ENCODE assay signal across 8 mouse cellular contexts in the genomic region with DNA sequence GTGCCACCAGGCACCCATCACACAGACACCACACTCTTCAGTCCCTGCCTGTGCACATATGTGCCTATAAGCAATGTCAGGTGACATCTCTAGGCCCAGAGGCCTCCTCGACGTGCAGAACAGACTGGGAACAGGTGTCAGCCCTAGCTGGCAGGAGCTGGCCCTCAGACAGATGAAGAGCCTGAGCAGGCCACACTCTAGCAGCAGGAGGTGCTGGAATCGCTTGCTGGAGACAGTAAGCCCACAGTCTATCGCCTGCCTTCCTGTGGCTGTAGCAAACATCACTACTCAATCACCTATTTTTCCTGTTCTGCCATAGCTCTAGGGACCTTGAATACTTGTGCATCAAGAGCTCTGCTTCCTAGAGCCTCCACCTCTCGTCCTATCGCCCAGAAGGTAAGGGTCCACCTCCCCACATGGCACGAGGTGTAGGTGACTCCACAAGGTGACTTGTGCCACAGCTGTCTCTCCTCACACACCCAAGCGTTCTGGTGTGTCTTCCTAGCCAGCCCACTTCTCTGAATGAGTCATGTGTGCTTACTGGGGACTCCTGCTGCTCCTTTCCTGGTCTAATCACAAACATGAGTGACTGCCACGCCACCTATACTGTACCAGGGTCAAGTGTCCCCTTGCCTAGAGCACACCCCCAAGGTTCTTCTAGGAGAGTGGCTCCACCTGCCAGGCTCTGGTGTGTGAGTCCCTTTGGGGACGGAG.
DNase-seq lines count a peak whose midpoint lies in the region; ATAC-seq lines count a peak whose summit lies in the region.

No protein-coding gene starts in this region.

- DNase-seq in heart, embryonic 10.5 days (ENCODE audit: low spot score): no peak
- DNase-seq in heart, postnatal 14 days: no peak
- DNase-seq in thymus, postnatal 0 days (ENCODE audit: low spot score): peak; percentile 80
- no peak for DNase-seq in right cerebral cortex, adult 18-20 months
- DNase-seq in frontal cortex, postnatal 10 days (ENCODE audit: low spot score in 2 of 2): no peak

- 0 out of 2 replicates have a peak overlapping the region, but pooled peaks have one; percentile 10 for H3K27ac ChIP-seq in heart, embryonic 10.5 days
- peak overlapping the region; percentile 19 for H3K27ac ChIP-seq in midbrain, embryonic 13.5 days
- no peak overlapping the region for H3K27ac ChIP-seq in midbrain, embryonic 16.5 days (ENCODE audit: low read length)
- H3K27ac ChIP-seq in hindbrain, embryonic 13.5 days: peak overlapping the region; percentile 30; the same call in 1 of the 2 replicates

- H3K4me3 ChIP-seq in heart, embryonic 10.5 days: no peak overlapping the region
- H3K4me3 ChIP-seq in midbrain, embryonic 13.5 days (replicated peaks): no peak overlapping the region
- H3K4me3 ChIP-seq in midbrain, embryonic 16.5 days (ENCODE audit: low read depth, low read length): no peak overlapping the region
- H3K4me3 ChIP-seq in hindbrain, embryonic 13.5 days: no peak overlapping the region

- WGBS in heart, embryonic 10.5 days: 64% methylated on average over 10 of the region's 10 CpGs
- 76% methylated on average over 10 of the region's 10 CpGs for WGBS in midbrain, embryonic 13.5 days
- 73% methylated on average over 10 of the region's 10 CpGs for WGBS in midbrain, embryonic 16.5 days
- 77% methylated on average over 10 of the region's 10 CpGs for WGBS in hindbrain, embryonic 13.5 days

- H3K36me3 ChIP-seq in heart, embryonic 10.5 days: no peaks in the 10 kb centered on the region; the same call in 1 of the 2 replicates
- no peaks in the 10 kb centered on the region for H3K36me3 ChIP-seq in midbrain, embryonic 13.5 days
- H3K36me3 ChIP-seq in midbrain, embryonic 16.5 days (ENCODE audit: control insufficient read depth, insufficient read depth, low read length): no peaks in the 10 kb centered on the region
- H3K36me3 ChIP-seq in hindbrain, embryonic 13.5 days: 0 out of 2 replicates have a peak, but pooled peaks cover 1% of the 10 kb centered on the region

- H3K9me3 ChIP-seq in heart, embryonic 10.5 days: no peaks in the 10 kb centered on the region
- H3K9me3 ChIP-seq in midbrain, embryonic 13.5 days: no peaks in the 10 kb centered on the region
- no peaks in the 10 kb centered on the region for H3K9me3 ChIP-seq in midbrain, embryonic 16.5 days (replicated peaks; ENCODE audit: control insufficient read depth, low read length, poor library complexity, severe bottlenecking)
- H3K9me3 ChIP-seq in hindbrain, embryonic 13.5 days: no peaks in the 10 kb centered on the region

- intact Hi-C loops in heart, postnatal 14 days (cut with DNase I): no loop called here

- no peaks in the 10 kb centered on the region for H3K27me3 ChIP-seq in heart, embryonic 10.5 days (ENCODE audit: insufficient read depth, poor library complexity, severe bottlenecking)
- H3K27me3 ChIP-seq in midbrain, embryonic 13.5 days: no peaks in the 10 kb centered on the region
- H3K27me3 ChIP-seq in midbrain, embryonic 16.5 days (ENCODE audit: control insufficient read depth, insufficient read depth, low read depth, low read length): no peaks in the 10 kb centered on the region
- H3K27me3 ChIP-seq in hindbrain, embryonic 13.5 days: no peaks in the 10 kb centered on the region

- H3K9ac ChIP-seq in midbrain, embryonic 13.5 days (replicated peaks): no peak overlapping the region
- no peak overlapping the region for H3K9ac ChIP-seq in midbrain, embryonic 16.5 days (ENCODE audit: low read depth, low read length)
- 0 out of 2 replicates have a peak overlapping the region, but pooled peaks have one; percentile 0 for H3K9ac ChIP-seq in hindbrain, embryonic 13.5 days

- no peak overlapping the region for H3K4me2 ChIP-seq in midbrain, embryonic 13.5 days (replicated peaks)
- H3K4me2 ChIP-seq in midbrain, embryonic 16.5 days (ENCODE audit: low read length): no peak overlapping the region
- H3K4me2 ChIP-seq in hindbrain, embryonic 13.5 days: no peak overlapping the region

- ATAC-seq in midbrain, embryonic 13.5 days: no peak
- ATAC-seq in midbrain, embryonic 16.5 days: no peak
- no peak for ATAC-seq in hindbrain, embryonic 13.5 days (ENCODE audit: low FRiP score)

- peaks cover 53% of the 10 kb centered on the region for H3K4me1 ChIP-seq in heart, embryonic 10.5 days
- H3K4me1 ChIP-seq in midbrain, embryonic 13.5 days (replicated peaks): peaks cover 40% of the 10 kb centered on the region
- H3K4me1 ChIP-seq in midbrain, embryonic 16.5 days (ENCODE audit: control insufficient read depth, insufficient read depth, low read length): peaks cover 12% of the 10 kb centered on the region; the same call in 1 of the 2 replicates
- peaks cover 51% of the 10 kb centered on the region for H3K4me1 ChIP-seq in hindbrain, embryonic 13.5 days (replicated peaks)
